Mouse (Mus musculus) neural tube, embryonic 12.5 days (tissue): ENCODE data around the gene Gm3417. TPM values are rescaled to one million over a fixed set of nuclear protein-coding genes. Genes with fewer than 3 reads are reported as not detected.
"Not testable (repeated sequence)": the region's sequence is repeated elsewhere in the genome, so short reads cannot be mapped to it uniquely, and the experiment has no call there.

Experiments
- ATAC-seq: fragments of 200-750 bp; cut with Nextera tagmentation; 2 replicates; pipeline ENCODE4 v1.8.0; 2017; ENCODE audit warnings: low read depth, mild to moderate bottlenecking, moderate TSS enrichment, moderate library complexity; ENCODE audit not compliant: low FRiP score
- H3K27ac ChIP-seq: fragments of 300-500 bp; sonication (generic); 2 replicates; pipeline ENCODE4 v1.5.1; 2016
- H3K27me3 ChIP-seq: fragments of 300-500 bp; sonication (generic); replicated peaks from 2 replicates; pipeline ENCODE4 v1.6.1; 2016; ENCODE audit warnings: mild to moderate bottlenecking
- H3K36me3 ChIP-seq: fragments of 300-500 bp; sonication (generic); 2 replicates; pipeline ENCODE4 v1.6.1; 2016; ENCODE audit warnings: mild to moderate bottlenecking
- H3K4me1 ChIP-seq: fragments of 300-500 bp; sonication (generic); 2 replicates; pipeline ENCODE4 v1.6.1; 2016
- H3K4me2 ChIP-seq: fragments of 300-500 bp; sonication (generic); replicated peaks from 2 replicates; pipeline ENCODE4 v1.6.1; 2016; ENCODE audit warnings: mild to moderate bottlenecking
- H3K4me3 ChIP-seq: fragments of 300-500 bp; sonication (generic); 2 replicates; pipeline ENCODE4 v1.5.1; 2016
- H3K9ac ChIP-seq: fragments of 300-500 bp; sonication (generic); 2 replicates; pipeline ENCODE4 v1.6.1; 2016; ENCODE audit warnings: mild to moderate bottlenecking
- H3K9me3 ChIP-seq: fragments of 300-500 bp; sonication (generic); 2 replicates; pipeline ENCODE4 v1.6.1; 2016; ENCODE audit warnings: mild to moderate bottlenecking
- WGBS: fragments of 180-500 bp; shearing (Covaris S2); methylation state at CpG from one replicate; pipeline ENCODE4 v1.1.7; 2016; 5-methylcytosine and 5-hydroxymethylcytosine counted together
- polyA plus RNA-seq: library from polyadenylated mRNA; unstranded; fragments of >200 nt; fragmentation: Nextera tagmentation; extraction: Ambion mirVana; gene quantifications from 2 replicates; pipeline ENCODE4 v1.2.1, GENCODE M21; 2016

Gm3417 gene
- polyA plus RNA-seq, 1 experiment from 2014 or later: 1.7 TPM

DNA sequence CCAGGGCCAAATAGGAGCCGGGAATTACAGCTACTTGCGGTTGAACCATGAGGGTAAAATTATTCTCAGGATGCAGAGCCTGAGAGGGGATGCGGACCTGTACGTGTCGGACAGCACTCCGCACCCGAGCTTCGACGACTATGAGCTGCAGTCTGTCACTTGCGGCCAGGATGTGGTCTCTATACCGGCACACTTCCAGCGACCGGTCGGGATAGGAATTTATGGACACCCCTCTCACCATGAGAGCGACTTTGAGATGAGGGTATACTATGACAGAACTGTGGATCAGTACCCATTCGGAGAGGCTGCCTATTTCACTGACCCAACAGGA lies 34.9 kb downstream of the Gm3417 start:
- H3K9ac ChIP-seq: peak overlapping the region; percentile 79
- ATAC-seq: peak; percentile 14
- H3K4me3 ChIP-seq: peak overlapping the region; percentile 79
- no peaks in the 10 kb centered on the region for H3K9me3 ChIP-seq
- WGBS: 16% methylated on average over 16 of the region's 16 CpGs
- no peak overlapping the region for H3K27ac ChIP-seq
- peaks cover 13% of the 10 kb centered on the region for H3K36me3 ChIP-seq
- peak overlapping the region; percentile 77 for H3K4me2 ChIP-seq
- no peaks in the 10 kb centered on the region for H3K27me3 ChIP-seq
- peaks cover 18% of the 10 kb centered on the region for H3K4me1 ChIP-seq

DNA sequence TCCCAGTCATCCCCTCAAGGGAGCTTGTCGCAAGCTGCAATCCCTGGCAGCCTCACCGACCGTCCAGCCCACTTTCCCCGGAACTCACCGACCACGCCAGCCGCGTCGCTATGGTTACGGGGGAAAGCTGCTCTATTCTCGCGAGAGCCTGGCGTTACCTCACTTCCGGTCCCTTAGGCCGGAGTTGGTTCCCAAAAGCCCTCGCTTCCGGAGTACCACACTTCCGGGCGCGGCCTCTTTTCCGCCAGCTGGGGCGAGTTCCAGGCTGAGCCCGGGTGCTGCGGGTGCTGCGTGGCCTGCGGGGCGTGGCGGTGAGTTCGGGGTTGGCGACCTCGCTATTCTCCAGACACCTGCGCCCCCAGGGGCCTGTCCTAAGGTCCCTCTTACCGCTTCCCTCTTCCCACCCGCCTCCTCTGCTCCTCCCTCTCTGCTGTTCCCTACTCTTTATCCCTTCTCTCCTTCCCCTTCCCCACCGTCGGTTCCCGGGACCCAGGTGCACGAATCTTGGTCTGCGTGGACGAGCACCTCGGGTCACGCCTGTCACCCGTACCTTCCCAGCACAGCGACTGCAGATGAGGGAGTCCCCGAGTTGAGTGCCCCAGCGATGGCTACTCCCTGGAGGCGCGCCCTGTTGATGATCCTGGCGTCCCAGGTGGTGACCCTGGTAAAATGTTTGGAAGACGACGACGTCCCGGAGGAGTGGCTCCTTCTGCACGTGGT lies 35.4 kb downstream of the Gm3417 start, which contains the start of the genes Wdr27 and 1600012H06Rik:
Gene Wdr27, minus strand, starts transcription at position 150 of the 720 bp plus-strand sequence.
Gene 1600012H06Rik, plus strand, starts transcription at position 176 of the 720 bp plus-strand sequence.
- H3K4me3 ChIP-seq: peak within 1 kb of the TSS; percentile 79
- H3K9ac ChIP-seq: peak within 1 kb of the TSS; percentile 79
- H3K4me1 ChIP-seq: peaks cover 18% of the 10 kb centered on the region
- peak within 1 kb of the TSS; percentile 77 for H3K4me2 ChIP-seq
- no peaks in the 10 kb centered on the region for H3K9me3 ChIP-seq
- H3K27ac ChIP-seq: peak within 1 kb of the TSS; percentile 33
- WGBS: under 1% methylated on average over 54 of the region's 54 CpGs
- peak; percentile 98 for ATAC-seq
- no peaks in the 10 kb centered on the region for H3K27me3 ChIP-seq
- H3K36me3 ChIP-seq: peaks cover 8% of the 10 kb centered on the region

DNA sequence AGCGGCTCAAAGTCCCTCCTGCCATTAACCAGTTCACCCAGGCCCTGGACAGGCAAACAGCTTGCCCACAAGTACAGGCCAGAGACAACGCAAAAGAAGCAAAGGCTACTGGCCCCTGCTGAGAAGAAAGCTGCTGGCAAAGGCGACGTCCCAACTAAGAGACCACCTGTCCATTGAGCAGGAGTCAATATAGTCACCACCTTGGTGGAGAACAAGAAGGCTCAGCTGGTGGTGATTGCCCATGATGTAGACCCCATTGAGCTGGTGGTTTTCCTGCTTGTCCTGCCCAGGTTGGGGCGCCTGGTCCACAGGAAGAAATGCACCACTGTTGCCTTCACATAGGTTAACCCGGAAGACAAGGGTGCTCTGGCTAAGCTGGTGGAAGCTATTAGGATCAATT lies 36.4 kb downstream of the Gm3417 start:
- Histone ChIP-seq H3K4me2 (peak overlapping the region; percentile 77), H3K9ac (peak overlapping the region; percentile 79; the same call in 1 of the 2 replicates), H3K4me1 (peaks cover 18% of the 10 kb centered on the region), H3K4me3 (peak overlapping the region; percentile 79; the same call in 1 of the 2 replicates)
- not testable (repeated sequence) for ATAC-seq, H3K9me3 ChIP-seq, H3K27ac ChIP-seq, H3K36me3 ChIP-seq, H3K27me3 ChIP-seq
- WGBS: 65% methylated on average over 6 of the region's 6 CpGs

DNA sequence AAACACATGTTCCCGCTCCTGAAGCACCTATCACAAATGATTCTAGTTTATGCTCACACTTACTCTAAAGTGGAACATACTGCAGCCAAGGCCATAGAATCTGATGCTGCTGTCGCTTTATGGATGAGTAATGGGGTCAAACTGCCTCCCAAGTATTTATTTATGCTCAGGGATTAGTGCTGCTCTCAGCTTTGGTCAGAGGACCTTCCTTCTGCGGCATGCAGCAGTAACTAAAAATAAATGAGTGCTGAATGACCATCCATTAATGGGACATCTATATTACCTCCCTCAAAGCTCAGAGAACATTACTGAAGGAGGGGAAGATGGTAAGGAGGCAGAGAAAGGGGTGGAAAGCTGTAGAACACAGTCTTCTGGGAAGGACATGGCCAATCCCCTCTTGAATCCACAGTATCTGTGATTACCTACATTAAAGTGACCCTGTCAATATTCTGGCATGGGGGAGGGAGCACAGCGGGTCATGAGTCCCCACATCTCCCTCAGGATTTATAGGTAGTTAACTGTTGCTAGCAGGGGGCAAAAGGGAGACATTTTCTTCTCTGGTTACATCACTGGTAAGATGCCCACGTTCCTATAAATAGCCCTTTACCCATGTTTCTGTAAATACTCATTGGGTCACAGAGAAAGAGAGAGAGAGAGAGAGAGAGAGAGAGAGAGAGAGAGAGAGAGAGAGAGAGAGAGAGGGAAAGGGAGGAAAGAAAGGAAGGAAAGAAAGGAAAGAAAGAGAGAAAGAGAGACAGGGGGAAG lies 42.6 kb downstream of the Gm3417 start:
- Histone ChIP-seq H3K36me3 (no peaks in the 10 kb centered on the region), H3K27ac (no peak overlapping the region), H3K4me1 (no peaks in the 10 kb centered on the region), H3K27me3 (no peaks in the 10 kb centered on the region), H3K4me2 (no peak overlapping the region), H3K9me3 (no peaks in the 10 kb centered on the region), H3K9ac (no peak overlapping the region), H3K4me3 (no peak overlapping the region)
- no peak for ATAC-seq
- WGBS: 74% methylated on average over 5 of the region's 5 CpGs

DNA sequence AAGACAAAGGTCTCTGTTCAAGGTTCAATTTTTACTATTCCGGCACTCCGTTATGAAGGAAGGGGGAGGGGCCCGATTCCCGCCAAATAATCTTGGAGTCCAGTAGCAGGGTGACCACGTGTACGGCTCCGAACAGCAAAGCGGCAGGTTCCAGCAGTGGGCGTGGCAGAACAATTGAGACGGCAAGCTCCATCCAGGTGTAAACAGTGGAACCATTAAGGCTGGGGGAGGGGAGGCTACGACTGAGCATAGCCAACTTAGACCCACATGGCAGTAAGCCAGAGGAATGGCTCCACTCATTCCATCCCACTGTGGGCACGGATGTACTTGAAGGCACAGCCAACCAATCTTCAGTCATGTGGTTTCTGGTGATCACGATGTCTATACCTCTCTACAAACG lies 43.3 kb downstream of the Gm3417 start:
- H3K4me3 ChIP-seq, H3K36me3 ChIP-seq, H3K9me3 ChIP-seq, ATAC-seq, H3K27me3 ChIP-seq, H3K4me1 ChIP-seq, H3K27ac ChIP-seq, H3K4me2 ChIP-seq, H3K9ac ChIP-seq: not testable (repeated sequence)
- WGBS: 86% methylated on average over 14 of the region's 14 CpGs

DNA sequence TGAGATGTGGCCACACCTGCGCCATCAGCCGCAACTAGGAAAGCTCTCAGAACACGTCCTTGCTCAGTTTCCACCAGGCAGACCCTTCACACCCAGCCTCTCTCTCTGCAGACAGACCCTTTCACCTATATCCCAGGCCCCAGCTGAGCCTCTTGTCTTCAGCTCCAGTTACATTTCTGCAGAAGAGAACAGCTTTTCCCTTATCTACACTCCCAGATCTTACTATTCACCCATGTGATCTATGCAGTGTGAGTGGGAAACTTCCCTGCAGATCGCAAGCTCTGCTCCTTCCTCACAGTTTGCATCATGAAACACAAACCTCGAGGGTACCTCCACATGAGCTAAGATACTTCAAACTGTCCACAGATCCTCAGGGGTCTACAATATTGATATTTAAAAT lies 47.1 kb downstream of the Gm3417 start:
- Histone ChIP-seq H3K27ac (no peak overlapping the region), H3K36me3 (no peaks in the 10 kb centered on the region), H3K4me2 (no peak overlapping the region), H3K4me1 (no peaks in the 10 kb centered on the region), H3K9ac (no peak overlapping the region), H3K4me3 (no peak overlapping the region), H3K27me3 (no peaks in the 10 kb centered on the region; the same call in 1 of the 2 replicates), H3K9me3 (no peaks in the 10 kb centered on the region)
- WGBS: 89% methylated on average over 5 of the region's 5 CpGs
- no peak for ATAC-seq

DNA sequence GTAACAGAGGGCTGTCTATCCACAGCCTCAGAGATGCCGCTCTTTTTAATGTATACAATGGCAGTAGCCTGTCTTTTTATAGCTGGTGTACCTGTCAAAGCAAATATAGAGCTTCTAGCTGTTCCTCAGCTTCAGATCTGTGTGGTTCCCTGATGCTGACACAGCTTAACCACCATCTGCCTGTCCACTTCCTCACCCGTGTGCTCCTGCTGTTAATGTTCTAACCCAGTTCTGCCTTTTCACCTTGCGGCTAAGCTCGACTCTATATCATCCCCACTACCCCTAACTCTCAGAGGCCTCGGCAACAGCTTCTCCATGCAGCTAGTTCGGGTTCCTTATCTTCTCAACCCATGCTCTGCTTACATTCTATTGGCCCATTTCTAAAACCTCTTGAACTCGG lies 47.9 kb downstream of the Gm3417 start:
- no peaks in the 10 kb centered on the region; the same call in 1 of the 2 replicates for H3K27me3 ChIP-seq
- no peaks in the 10 kb centered on the region for H3K9me3 ChIP-seq
- no peaks in the 10 kb centered on the region for H3K4me1 ChIP-seq
- H3K36me3 ChIP-seq: no peaks in the 10 kb centered on the region
- 88% methylated on average over 7 of the region's 7 CpGs for WGBS
- no peak overlapping the region for H3K9ac ChIP-seq
- no peak overlapping the region for H3K27ac ChIP-seq
- H3K4me3 ChIP-seq: no peak overlapping the region
- no peak overlapping the region for H3K4me2 ChIP-seq
- no peak for ATAC-seq

DNA sequence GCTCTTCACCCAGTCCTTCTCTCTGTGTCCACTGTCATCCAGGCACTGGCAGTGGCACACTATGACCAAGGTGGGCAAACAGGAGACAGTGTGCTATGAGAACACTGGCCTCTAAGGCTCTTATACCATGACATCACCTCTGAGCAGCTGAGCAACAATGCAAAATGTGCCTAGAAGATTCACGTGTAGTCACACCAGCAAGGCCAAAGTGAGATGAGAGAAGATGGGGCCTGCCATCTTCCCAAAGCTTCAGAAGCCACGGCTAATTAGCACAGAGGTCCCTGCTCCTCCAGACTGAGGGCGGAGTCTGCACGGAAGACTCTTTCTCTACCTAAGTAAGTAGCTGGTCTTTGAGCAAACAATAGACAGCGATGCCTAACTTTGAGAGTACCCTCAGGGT lies 50.0 kb downstream of the Gm3417 start:
- Histone ChIP-seq H3K27me3 (no peaks in the 10 kb centered on the region; the same call in 1 of the 2 replicates), H3K4me2 (no peak overlapping the region), H3K27ac (no peak overlapping the region), H3K9me3 (no peaks in the 10 kb centered on the region), H3K36me3 (no peaks in the 10 kb centered on the region), H3K4me1 (no peaks in the 10 kb centered on the region), H3K9ac (no peak overlapping the region), H3K4me3 (no peak overlapping the region)
- ATAC-seq: no peak
- WGBS: 80% methylated on average over 5 of the region's 5 CpGs

DNA sequence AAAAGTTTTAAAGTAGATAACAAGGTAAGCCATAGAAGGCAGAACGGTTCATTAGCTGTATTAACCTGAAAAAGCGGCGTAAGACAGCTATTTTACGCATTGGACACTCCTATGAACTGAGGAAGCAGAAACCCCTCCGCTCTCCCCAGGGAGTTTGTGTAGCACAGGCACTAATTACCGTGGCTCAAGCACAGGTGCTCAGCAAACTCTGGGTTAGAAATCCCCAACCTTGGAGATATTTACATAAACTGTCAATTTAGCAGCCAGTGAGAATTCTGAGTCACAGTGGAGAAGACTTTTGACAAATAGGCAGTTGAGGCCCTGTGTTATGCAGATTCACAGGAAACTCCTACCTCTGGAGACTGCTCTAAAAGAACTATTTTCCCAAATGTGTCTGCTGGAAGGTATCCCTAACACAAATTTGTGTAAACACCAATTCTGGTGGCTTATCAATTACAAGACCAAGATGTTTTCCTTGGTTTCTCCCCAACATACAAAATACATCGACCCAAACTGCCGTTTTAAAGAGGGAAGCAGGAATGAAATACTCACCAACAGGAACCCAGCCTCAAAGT lies 50.9 kb downstream of the Gm3417 start:
- H3K4me3 ChIP-seq: no peak overlapping the region
- no peak overlapping the region for H3K9ac ChIP-seq
- no peak overlapping the region for H3K27ac ChIP-seq
- no peaks in the 10 kb centered on the region; the same call in 1 of the 2 replicates for H3K27me3 ChIP-seq
- no peak overlapping the region for H3K4me2 ChIP-seq
- WGBS: 83% methylated on average over 8 of the region's 8 CpGs
- no peak for ATAC-seq
- H3K9me3 ChIP-seq: no peaks in the 10 kb centered on the region
- no peaks in the 10 kb centered on the region for H3K4me1 ChIP-seq
- no peaks in the 10 kb centered on the region for H3K36me3 ChIP-seq

DNA sequence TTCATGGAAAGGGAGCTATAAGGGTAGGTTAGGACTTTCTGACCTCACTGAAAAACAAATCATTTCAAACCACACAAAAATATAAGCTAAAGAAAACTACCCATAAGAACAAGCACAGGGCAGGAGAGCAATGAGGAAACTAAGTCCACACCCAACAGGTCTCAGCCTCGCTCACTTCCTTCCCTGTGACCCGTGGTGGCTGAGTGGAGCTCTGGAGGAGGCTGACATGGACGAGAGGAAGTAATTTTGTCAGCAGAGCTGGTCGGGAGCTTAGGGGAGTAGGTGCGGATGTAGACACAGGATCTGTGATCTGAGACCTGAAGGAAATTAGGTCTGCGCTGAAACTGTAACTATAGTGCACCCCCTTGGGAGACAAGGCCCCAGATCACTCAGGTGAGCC lies 57.0 kb downstream of the Gm3417 start:
- ATAC-seq: no peak
- Histone ChIP-seq H3K36me3 (no peaks in the 10 kb centered on the region), H3K27me3 (no peaks in the 10 kb centered on the region), H3K4me1 (no peaks in the 10 kb centered on the region), H3K9ac (no peak overlapping the region), H3K27ac (no peak overlapping the region), H3K4me2 (no peak overlapping the region), H3K4me3 (no peak overlapping the region), H3K9me3 (no peaks in the 10 kb centered on the region)
- 67% methylated on average over 6 of the region's 6 CpGs for WGBS

DNA sequence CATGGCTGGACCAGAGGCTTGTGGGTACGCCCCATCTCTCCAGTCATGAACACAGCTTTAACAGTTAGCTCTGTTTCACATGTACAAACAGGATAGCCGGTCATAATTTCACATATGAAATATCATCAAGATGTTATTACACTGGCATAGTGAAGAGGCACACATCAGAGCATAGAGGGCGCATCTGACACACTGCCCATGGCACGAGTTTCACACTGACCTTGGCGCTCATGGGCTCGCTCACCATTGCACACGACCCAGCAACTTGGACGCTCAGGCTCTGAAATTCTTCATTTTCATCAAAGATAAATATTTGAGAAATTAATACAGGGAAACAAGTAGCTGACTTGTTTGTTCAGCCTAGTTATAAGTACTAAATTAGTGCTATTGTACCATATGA lies 60.7 kb downstream of the Gm3417 start:
- no peak overlapping the region for H3K4me3 ChIP-seq
- no peak for ATAC-seq
- H3K4me1 ChIP-seq: no peaks in the 10 kb centered on the region
- no peaks in the 10 kb centered on the region for H3K9me3 ChIP-seq
- H3K27me3 ChIP-seq: no peaks in the 10 kb centered on the region
- H3K36me3 ChIP-seq: no peaks in the 10 kb centered on the region
- H3K4me2 ChIP-seq: no peak overlapping the region
- no peak overlapping the region for H3K9ac ChIP-seq
- H3K27ac ChIP-seq: no peak overlapping the region
- WGBS: 92% methylated on average over 8 of the region's 8 CpGs

DNA sequence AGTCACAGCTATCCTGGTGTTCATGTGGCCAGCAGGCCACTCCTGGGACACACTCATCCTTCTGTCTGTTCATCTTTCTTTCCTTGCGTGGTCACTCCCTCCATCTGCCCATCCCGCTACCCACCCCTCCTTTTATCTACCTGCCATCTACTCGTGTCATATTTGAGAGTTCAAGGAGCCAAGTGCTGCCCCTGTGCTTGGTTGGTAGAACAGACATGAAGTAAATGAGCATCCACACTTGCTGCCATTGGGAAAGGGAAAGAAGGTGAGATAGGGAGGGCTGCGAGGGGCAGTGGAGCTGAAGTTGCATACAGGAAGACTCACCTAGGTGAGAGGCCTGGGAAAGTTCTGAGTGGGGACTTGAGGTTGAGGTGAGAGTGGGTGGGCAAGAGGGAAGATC lies 64.2 kb downstream of the Gm3417 start:
- no peak for ATAC-seq
- no peaks in the 10 kb centered on the region for H3K9me3 ChIP-seq
- 87% methylated on average over 4 of the region's 4 CpGs for WGBS

More for the DNA sequence above, 64.2 kb downstream of the Gm3417 start:
- Histone ChIP-seq H3K9ac (no peak overlapping the region), H3K36me3 (no peaks in the 10 kb centered on the region), H3K4me2 (no peak overlapping the region), H3K4me1 (no peaks in the 10 kb centered on the region), H3K4me3 (no peak overlapping the region), H3K27me3 (no peaks in the 10 kb centered on the region), H3K27ac (no peak overlapping the region)
